Mouse (Mus musculus) frontal cortex, adult 2 months (tissue): ENCODE results near the gene Cad. TPM values are rescaled to one million over a fixed set of nuclear protein-coding genes. Genes with fewer than 3 reads are reported as not detected.

Experiments used
- DNase-seq, 2 experiments: peaks; one replicate each; pipeline ENCODE4 v3.0.0; 2022; ENCODE audit warnings: low spot score in 1 of 2; ENCODE audit errors: extremely low spot score in 1 of 2
- polyA plus RNA-seq: library from polyadenylated mRNA; depleted of rRNA; stranded (reverse); fragments of >200 nt; gene quantifications from 2 replicates; pipeline ENCODE4 v1.2.3, GENCODE M21; 2012

The Cad gene
- polyA plus RNA-seq, 1 experiment = 18.0 TPM

- DNase-seq = no peak
These were observed 898 bp downstream of the Cad start for GRCm38 (mm10) chr5:31055216-31056140.

DNA sequence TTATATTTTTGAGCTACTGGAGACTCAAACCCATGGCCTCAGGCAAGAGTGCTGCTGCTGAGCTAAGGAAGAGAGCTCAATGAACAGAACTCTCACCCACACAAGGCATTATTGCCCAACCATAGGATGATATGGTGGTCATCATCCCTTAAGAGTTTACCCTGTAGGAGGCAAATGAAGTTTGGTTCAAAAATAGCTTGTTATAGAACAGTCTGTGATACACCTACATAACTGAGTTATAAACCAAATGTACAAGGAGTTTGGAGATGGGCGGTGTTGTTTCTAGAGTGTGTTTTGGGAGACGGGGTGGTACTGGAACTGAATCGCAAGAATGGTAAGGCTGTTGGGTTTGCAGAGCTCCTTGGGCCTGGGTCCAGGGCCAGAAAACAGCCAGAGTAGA lies 15.2 kb downstream of the Cad start:
- no peak for DNase-seq

- DNase-seq = no peak
These were observed 16.5 kb downstream of the Cad start for GRCm38 (mm10) chr5:31071059-31071458.

DNA sequence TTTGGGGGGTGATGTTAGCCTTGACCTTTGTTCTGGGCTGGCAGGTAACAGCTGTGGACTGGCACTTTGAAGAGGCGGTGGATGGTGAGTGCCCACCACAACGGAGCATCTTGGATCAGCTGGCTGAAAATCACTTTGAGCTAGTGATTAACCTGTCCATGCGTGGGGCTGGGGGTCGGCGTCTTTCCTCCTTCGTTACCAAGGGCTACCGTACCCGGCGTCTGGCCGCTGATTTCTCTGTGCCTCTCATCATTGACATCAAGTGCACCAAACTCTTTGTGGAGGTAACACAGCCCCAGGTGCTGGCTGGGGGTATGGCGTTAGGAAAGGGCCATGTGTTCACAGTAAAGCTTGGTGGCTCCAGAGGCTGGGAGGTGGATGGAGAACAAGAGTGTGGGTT lies 17.2 kb downstream of the Cad start:
- no peak for DNase-seq

DNA sequence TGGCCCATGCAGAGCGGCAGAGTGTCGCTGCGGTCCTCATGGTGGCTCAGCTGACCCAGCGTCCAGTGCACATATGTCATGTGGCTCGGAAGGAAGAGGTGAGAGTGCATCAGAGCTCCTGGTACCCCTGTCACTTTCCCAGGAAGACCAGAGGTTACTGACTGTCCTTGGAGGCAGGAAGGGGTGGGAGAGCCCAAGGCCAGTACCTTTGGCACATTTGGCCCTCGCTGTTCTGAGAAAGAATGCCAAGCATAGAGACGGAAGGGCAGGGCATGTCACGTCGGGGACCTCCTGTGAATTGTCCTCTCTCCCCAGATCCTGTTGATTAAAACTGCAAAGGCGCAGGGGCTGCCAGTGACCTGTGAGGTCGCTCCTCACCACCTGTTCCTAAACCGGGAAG lies 18.6 kb downstream of the Cad start:
- DNase-seq = no peak

GRCm38 (mm10) chr5:31076346-31076745 lies 21.8 kb downstream of the Cad start:
- no peak for DNase-seq

DNA sequence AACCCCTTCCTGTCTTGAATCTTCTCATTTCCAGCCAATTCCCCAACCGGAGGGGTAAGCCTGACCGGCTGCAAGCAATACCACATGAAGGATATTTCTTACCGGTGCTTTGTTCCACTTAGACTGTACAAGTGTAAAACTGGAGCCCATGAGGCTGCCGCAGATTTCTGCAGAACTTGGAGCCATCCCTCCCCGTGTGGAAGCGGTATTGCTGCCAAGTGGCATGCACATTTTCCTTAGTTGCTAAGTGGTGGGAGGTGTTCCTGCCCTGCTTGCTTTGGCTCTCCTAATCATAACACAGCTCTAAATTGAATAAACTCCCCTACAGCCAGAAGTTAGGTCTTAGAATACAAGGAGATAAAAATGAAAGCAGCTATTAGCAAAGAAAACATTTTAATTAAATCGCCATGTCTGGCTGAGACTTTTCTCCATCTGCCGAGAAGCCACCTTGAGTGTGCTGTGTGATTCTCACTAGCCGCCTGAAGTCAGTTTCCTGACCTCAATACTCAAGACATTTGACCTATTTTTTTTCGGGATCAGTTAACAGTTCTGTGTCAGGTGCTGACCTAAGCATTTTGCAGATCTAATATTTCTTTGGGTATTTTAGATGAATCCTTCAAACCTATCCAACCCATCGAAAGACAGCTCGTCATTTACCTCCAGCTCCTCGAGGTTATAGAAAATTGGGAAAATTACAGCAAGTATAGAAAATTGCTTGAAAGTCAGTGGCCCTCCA lies 25.6 kb downstream of the Cad start:
- peak; percentile 63 to 79 for DNase-seq

- no peak for DNase-seq
These were observed 26.2 kb downstream of the Cad start for GRCm38 (mm10) chr5:31080795-31081164.

DNA sequence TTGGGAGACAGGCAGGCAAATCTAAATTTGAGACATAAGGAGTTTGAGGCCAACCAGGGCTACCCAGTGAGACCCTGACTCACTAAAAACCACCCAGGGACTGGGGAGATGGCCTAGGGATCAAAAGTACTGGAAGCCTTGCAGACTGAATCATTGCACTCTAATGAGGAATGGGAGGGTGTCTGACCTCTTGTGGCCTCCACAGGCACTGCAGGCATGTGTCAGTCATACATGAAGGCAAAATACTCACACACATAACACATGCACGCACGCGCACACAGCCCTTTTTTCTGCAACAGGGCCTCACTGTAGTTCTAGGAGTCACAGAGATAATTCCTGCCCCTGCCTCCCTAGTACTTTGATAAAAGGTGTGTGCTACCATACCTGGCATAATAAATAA lies 26.8 kb downstream of the Cad start:
- DNase-seq = peak in 1 of 2 experiments; percentile 57

- DNase-seq = peak in 1 of 2 experiments; percentile 74
These were observed 27.8 kb downstream of the Cad start for GRCm38 (mm10) chr5:31082355-31082754.

DNA sequence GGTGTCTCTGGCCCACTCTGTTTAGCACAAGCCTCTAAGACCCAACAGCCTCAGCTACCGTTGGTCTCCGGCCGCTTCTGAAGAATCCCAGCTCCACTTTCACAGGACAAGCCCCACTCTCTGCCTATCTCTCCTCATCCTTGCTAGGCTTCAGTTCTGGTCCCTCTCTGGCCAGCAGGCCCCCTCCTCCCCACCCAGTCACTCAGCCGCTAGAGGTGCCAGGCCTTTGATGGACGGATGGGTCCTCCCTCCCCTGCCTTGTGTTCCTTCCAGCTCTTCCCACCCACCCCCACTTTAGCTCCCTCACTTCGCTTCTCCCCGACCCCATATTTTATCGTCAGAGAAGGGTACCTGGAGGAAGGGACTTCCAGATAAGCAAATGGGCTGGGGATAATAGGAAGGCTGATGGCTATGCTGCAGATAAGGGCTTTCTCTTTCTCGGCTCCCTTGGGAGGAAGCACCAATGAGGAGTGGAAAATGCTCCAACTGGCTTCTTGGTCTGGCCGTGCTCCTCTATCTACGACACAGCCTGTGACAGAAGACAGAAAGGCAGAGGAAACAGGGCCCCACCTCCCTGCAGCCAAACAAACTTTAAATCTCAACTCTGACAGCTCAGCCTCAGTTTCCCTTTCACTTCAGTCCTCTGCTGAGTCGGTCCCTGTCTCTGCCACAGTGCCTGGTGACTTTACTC lies 28.5 kb downstream of the Cad start:
- DNase-seq = no peak

DNA sequence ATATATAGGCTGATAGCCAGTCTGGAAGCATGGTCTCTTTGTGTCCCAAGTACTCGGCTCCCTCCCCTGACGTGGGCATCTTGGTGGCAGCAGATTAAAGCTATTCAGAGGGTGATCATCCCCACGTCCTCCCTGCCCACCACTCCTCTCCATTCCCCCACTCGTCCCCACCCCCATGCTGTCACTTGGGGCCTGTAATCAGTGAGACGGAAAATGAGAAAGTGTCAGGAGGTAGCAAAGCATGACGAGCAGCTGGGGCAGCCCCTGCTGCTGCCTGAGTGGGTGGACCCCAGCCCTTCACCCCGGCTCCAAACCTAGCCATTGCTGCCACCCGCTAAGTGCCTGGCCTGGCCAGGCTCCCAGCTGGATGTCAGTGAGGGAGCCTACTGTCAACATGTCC lies 29.4 kb downstream of the Cad start:
- DNase-seq = no peak

DNA sequence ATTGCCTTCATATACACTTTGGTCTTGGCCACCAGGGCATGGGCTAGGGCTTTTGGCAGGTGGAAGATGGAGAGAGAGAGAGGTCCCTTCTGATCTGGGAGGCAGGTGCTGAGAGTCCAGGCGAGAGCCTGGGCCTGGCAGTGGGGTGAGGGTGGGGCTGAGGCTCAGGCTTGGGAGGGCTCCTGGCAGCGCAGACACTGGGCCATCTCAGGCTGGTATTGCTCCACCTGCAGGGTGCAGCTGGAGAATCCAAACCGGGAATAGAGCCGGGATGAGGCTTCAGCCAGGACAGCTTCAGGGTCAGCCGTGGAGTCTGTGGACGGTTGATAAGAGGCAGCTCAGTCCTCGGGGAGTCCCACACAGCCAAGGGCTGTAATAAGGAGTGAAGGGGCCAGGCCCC lies 32.0 kb downstream of the Cad start:
- DNase-seq = no peak

- peak in 1 of 2 experiments; percentile 47 for DNase-seq
These were observed 32.6 kb downstream of the Cad start for GRCm38 (mm10) chr5:31087131-31087530.

- DNase-seq = peak in 1 of 2 experiments; percentile 72
These were observed 37.8 kb downstream of the Cad start for GRCm38 (mm10) chr5:31092231-31092975.

DNA sequence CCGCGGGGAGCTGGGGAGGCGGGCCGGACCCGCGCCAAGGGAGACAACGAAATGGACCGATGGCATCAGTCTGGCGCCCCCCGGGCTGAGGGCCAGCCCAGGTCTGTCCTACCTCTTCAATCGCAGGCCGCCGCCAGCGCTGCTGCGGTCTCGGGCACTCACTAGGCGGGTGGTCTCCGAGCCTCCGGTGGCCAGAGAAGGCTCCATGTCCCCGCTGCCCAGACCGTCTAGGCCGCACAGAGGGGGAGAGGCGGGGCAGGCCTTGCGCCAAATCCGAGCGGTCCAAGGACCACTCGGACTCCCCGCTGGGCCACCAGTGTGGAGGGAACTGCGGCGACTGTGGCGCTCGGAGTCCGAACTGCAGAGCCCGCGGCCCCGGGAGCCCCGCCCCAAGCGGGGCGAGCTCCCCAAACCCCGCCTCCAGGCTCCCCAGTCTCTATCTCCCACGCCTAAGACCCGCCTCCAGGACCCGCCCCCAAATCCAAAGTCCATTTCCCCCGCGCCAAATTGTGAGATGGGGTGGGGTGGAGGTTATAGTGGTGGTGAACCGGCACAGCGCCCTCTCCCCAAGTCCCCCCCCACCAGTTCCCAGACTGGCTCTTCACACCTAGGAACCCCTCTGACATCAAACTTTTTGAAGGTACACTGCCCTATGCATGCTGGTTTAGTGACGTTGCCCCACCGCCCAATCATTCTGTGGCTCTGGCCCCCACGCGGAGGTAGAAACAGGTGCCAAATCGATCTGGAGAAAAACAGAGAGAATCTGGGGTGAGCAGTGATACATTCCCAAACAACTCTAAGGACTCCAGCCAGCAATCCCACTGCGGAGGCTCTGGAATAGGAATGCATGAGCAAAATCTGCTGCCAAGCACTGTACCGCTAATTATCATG lies 38.8 kb downstream of the Cad start:
- peak in 1 of 2 experiments; percentile 66 for DNase-seq

DNA sequence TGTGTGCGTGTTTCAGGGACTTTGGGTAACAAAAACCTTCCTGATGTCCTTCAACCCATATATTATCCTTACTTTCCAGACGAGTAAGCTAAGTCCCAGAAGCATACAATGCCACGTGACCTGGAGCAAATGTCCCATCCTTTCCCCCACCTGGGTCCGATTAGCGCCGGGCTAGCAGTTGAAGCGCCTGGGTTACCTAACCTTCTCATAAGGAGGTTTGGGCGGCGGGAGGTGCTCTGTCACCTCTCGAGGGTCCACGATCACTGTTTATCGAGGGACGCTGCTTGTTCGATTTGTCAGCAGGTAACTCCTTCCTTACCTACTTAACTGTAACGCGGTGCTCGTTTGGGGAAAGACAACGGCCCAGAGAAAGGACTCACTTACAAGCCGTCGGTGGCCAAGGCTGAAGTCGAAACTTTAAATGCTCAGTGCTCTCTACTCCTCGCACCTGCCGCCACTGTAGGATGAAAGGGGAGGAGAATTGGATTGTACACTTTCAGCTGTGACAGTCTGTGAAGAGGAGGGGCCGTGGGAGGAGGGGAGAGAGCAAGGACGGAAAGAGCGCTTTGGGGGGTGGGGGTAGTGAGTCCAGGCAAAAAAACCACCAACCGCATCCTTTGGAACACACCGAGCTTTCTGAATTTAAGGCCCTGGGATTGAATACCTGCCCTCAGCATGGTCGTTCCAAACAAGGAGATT lies 39.7 kb downstream of the Cad start:
- no peak for DNase-seq

DNA sequence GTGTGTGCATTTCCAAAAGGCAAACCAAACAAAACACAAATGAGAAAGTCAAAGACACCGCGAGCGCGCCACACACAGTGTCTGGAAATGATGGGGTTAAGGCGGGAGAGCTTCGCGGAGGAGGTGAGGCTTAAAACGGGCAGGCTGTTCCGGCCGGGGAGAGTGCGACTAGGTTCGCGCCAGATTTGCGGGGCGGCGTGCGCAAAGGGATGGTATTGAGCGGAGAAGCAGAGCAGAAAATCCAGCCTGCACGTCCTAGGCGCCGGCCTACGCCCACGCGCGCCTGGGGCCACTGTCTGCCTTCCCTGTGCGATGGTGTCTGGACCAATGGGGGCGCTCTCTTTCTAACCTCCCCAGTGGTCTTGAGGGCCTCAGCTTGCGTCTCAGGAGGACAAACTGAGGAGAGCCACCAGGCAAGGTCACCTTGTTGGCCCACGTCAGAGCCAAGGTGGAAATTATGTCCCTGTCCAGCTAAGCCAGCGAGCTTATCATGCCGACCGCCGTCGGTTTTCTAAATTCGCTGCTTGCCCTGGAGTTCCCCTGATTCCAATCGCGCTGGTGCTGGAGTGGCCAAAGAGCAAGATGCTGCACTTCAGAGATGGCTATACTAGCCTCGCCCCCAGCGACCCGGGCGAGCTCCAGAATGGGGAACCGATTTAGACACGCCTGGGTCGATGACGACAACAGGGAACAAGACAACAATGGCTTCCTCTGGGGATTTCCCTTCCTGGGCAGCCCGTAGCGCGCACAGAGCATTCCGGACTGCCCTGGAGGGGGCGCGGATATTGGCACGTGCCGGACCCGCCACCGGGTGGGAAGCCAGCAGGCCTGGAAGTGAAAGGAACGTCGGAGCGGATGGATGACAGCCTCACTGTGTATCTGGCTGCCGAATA lies 40.5 kb downstream of the Cad start:
- DNase-seq = peak in 1 of 2 experiments; percentile 69
